Mouse (Mus musculus) midbrain, embryonic 15.5 days (tissue): ENCODE data around the gene P3h4. TPM values are rescaled to one million over a fixed set of nuclear protein-coding genes. Genes with fewer than 3 reads are reported as not detected.

ENCODE experiments used
- ATAC-seq: fragments of 200-750 bp; cut with Nextera tagmentation; replicated peaks from 2 replicates; pipeline ENCODE4 v1.8.0; 2017; ENCODE audit warnings: moderate TSS enrichment
- H3K27ac ChIP-seq: fragments of 300-500 bp; sonication (generic); 2 replicates; pipeline ENCODE4 v1.5.1; 2015; ENCODE audit warnings: mild to moderate bottlenecking, inconsistent platforms
- H3K27me3 ChIP-seq: fragments of 300-500 bp; sonication (generic); replicated peaks from 2 replicates; pipeline ENCODE4 v1.6.1; 2015; ENCODE audit warnings: inconsistent platforms
- H3K36me3 ChIP-seq: fragments of 300-500 bp; sonication (generic); replicated peaks from 2 replicates; pipeline ENCODE4 v1.6.1; 2015; ENCODE audit warnings: inconsistent platforms
- H3K4me1 ChIP-seq: fragments of 300-500 bp; sonication (generic); 2 replicates; pipeline ENCODE4 v1.6.1; 2015; ENCODE audit warnings: inconsistent platforms
- H3K4me2 ChIP-seq: fragments of 300-500 bp; sonication (generic); 2 replicates; pipeline ENCODE4 v1.6.1; 2015; ENCODE audit warnings: inconsistent platforms, mild to moderate bottlenecking, moderate library complexity
- H3K4me3 ChIP-seq: fragments of 300-500 bp; sonication (generic); 2 replicates; pipeline ENCODE4 v1.5.1; 2015; ENCODE audit warnings: mild to moderate bottlenecking, inconsistent platforms
- H3K9ac ChIP-seq: fragments of 300-500 bp; sonication (generic); 2 replicates; pipeline ENCODE4 v1.6.1; 2015; ENCODE audit warnings: mild to moderate bottlenecking, inconsistent platforms
- H3K9me3 ChIP-seq: fragments of 300-500 bp; sonication (generic); 2 replicates; pipeline ENCODE4 v1.6.1; 2016; ENCODE audit warnings: inconsistent platforms
- WGBS: fragments of 180-500 bp; shearing (Covaris S2); methylation state at CpG from one replicate; pipeline ENCODE4 v1.1.7; 2015; ENCODE audit warnings: mixed read lengths; 5-methylcytosine and 5-hydroxymethylcytosine counted together
- polyA plus RNA-seq: library from polyadenylated mRNA; unstranded; fragments of >200 nt; fragmentation: Nextera tagmentation; extraction: Ambion mirVana; gene quantifications from 2 replicates; pipeline ENCODE4 v1.2.1, GENCODE M21; 2015

P3h4 gene
- polyA plus RNA-seq, 1 experiment from 2014 or later, result 20.3 TPM

GRCm38 (mm10) chr11:100396886-100397599 lies 17.6 kb downstream of the P3h4 start:
- H3K4me1 ChIP-seq, result peaks cover 34% of the 10 kb centered on the region
- H3K27ac ChIP-seq, result peak overlapping the region; percentile 76
- peak overlapping the region; percentile 74 for H3K4me2 ChIP-seq
- H3K27me3 ChIP-seq, result no peaks in the 10 kb centered on the region
- H3K9ac ChIP-seq, result peak overlapping the region; percentile 85
- no peaks in the 10 kb centered on the region for H3K36me3 ChIP-seq
- no peaks in the 10 kb centered on the region for H3K9me3 ChIP-seq
- WGBS, result 2% methylated on average over 42 of the region's 42 CpGs
- H3K4me3 ChIP-seq, result peak overlapping the region; percentile 73
- ATAC-seq, result peak; percentile 48

- Histone ChIP-seq H3K4me1 (peaks cover 40% of the 10 kb centered on the region), H3K27me3 (no peaks in the 10 kb centered on the region), H3K27ac (no peak overlapping the region), H3K9ac (peak overlapping the region; percentile 85), H3K4me2 (peak overlapping the region; percentile 74), H3K9me3 (no peaks in the 10 kb centered on the region), H3K36me3 (no peaks in the 10 kb centered on the region), H3K4me3 (peak overlapping the region; percentile 73)
- WGBS, result 27% methylated on average over 17 of the region's 17 CpGs
- ATAC-seq, result no peak
Observed at GRCm38 (mm10) chr11:100395861-100396631, 18.6 kb downstream of the P3h4 start.

- no peak overlapping the region for H3K9ac ChIP-seq
- peaks cover 45% of the 10 kb centered on the region for H3K4me1 ChIP-seq
- no peak for ATAC-seq
Observed at GRCm38 (mm10) chr11:100395200-100395599, 19.4 kb downstream of the P3h4 start.

GRCm38 (mm10) chr11:100394353-100395074 lies 20.1 kb downstream of the P3h4 start:
- Histone ChIP-seq H3K9me3 (no peaks in the 10 kb centered on the region), H3K4me3 (no peak overlapping the region), H3K36me3 (no peaks in the 10 kb centered on the region), H3K4me1 (peaks cover 45% of the 10 kb centered on the region), H3K27me3 (no peaks in the 10 kb centered on the region), H3K9ac (no peak overlapping the region), H3K27ac (no peak overlapping the region), H3K4me2 (no peak overlapping the region; the same call in 1 of the 2 replicates)
- WGBS, result 84% methylated on average over 5 of the region's 5 CpGs
- no peak for ATAC-seq

More at GRCm38 (mm10) chr11:100395200-100395599, 19.4 kb downstream of the P3h4 start:
- Histone ChIP-seq H3K36me3 (no peaks in the 10 kb centered on the region), H3K4me2 (peak overlapping the region; percentile 74), H3K9me3 (no peaks in the 10 kb centered on the region), H3K27ac (no peak overlapping the region), H3K27me3 (no peaks in the 10 kb centered on the region), H3K4me3 (peak overlapping the region; percentile 73)
- WGBS, result 37% methylated on average over 11 of the region's 11 CpGs

- Histone ChIP-seq H3K4me2 (no peak overlapping the region), H3K27me3 (no peaks in the 10 kb centered on the region), H3K9ac (no peak overlapping the region), H3K36me3 (no peaks in the 10 kb centered on the region), H3K9me3 (no peaks in the 10 kb centered on the region), H3K27ac (no peak overlapping the region), H3K4me3 (no peak overlapping the region), H3K4me1 (peaks cover 45% of the 10 kb centered on the region)
- ATAC-seq, result no peak
- WGBS, result 80% methylated on average over 7 of the region's 7 CpGs
Observed at GRCm38 (mm10) chr11:100393733-100394132, 20.9 kb downstream of the P3h4 start.

- Histone ChIP-seq H3K4me2 (no peak overlapping the region), H3K27me3 (no peaks in the 10 kb centered on the region), H3K36me3 (no peaks in the 10 kb centered on the region), H3K27ac (no peak overlapping the region), H3K4me3 (no peak overlapping the region), H3K4me1 (peaks cover 44% of the 10 kb centered on the region), H3K9ac (no peak overlapping the region), H3K9me3 (no peaks in the 10 kb centered on the region)
- 89% methylated on average over 5 of the region's 5 CpGs for WGBS
- ATAC-seq, result no peak
Observed at GRCm38 (mm10) chr11:100392958-100393357, 21.7 kb downstream of the P3h4 start.

GRCm38 (mm10) chr11:100391884-100392345 lies 22.7 kb downstream of the P3h4 start:
- H3K4me3 ChIP-seq, result no peak overlapping the region
- no peak for ATAC-seq
- H3K27ac ChIP-seq, result no peak overlapping the region
- no peaks in the 10 kb centered on the region for H3K9me3 ChIP-seq
- H3K4me1 ChIP-seq, result peaks cover 45% of the 10 kb centered on the region
- H3K4me2 ChIP-seq, result no peak overlapping the region
- 67% methylated on average over 7 of the region's 7 CpGs for WGBS
- no peak overlapping the region for H3K9ac ChIP-seq
- H3K27me3 ChIP-seq, result no peaks in the 10 kb centered on the region
- no peaks in the 10 kb centered on the region for H3K36me3 ChIP-seq

- WGBS, result 63% methylated on average over 9 of the region's 9 CpGs
- H3K27ac ChIP-seq, result no peak overlapping the region
- no peaks in the 10 kb centered on the region for H3K27me3 ChIP-seq
- peaks cover 39% of the 10 kb centered on the region for H3K4me1 ChIP-seq
- H3K9me3 ChIP-seq, result no peaks in the 10 kb centered on the region
- no peak for ATAC-seq
- H3K9ac ChIP-seq, result no peak overlapping the region
- no peaks in the 10 kb centered on the region for H3K36me3 ChIP-seq
- no peak overlapping the region for H3K4me2 ChIP-seq
- no peak overlapping the region for H3K4me3 ChIP-seq
Observed at GRCm38 (mm10) chr11:100391081-100391883, 23.4 kb downstream of the P3h4 start.

GRCm38 (mm10) chr11:100389931-100390445 lies 24.6 kb downstream of the P3h4 start:
- H3K36me3 ChIP-seq, result peaks cover 9% of the 10 kb centered on the region; the same call in 1 of the 2 replicates
- no peak overlapping the region for H3K4me3 ChIP-seq
- peaks cover 26% of the 10 kb centered on the region for H3K4me1 ChIP-seq
- H3K9me3 ChIP-seq, result no peaks in the 10 kb centered on the region
- 49% methylated on average over 8 of the region's 8 CpGs for WGBS
- no peak overlapping the region for H3K9ac ChIP-seq
- H3K27ac ChIP-seq, result no peak overlapping the region
- no peak overlapping the region for H3K4me2 ChIP-seq
- H3K27me3 ChIP-seq, result no peaks in the 10 kb centered on the region
- no peak for ATAC-seq

GRCm38 (mm10) chr11:100388588-100388987 lies 26.0 kb downstream of the P3h4 start:
- peaks cover 15% of the 10 kb centered on the region; the same call in 1 of the 2 replicates for H3K36me3 ChIP-seq
- no peak overlapping the region for H3K4me2 ChIP-seq
- peaks cover 16% of the 10 kb centered on the region for H3K4me1 ChIP-seq
- H3K27me3 ChIP-seq, result no peaks in the 10 kb centered on the region
- no peaks in the 10 kb centered on the region for H3K9me3 ChIP-seq
- 90% methylated on average over 6 of the region's 6 CpGs for WGBS
- H3K4me3 ChIP-seq, result no peak overlapping the region
- ATAC-seq, result no peak
- H3K27ac ChIP-seq, result no peak overlapping the region
- H3K9ac ChIP-seq, result no peak overlapping the region

- no peak for ATAC-seq
- no peak overlapping the region for H3K9ac ChIP-seq
Observed at GRCm38 (mm10) chr11:100387589-100388375, 26.9 kb downstream of the P3h4 start.

More at GRCm38 (mm10) chr11:100387589-100388375, 26.9 kb downstream of the P3h4 start:
- H3K27ac ChIP-seq, result no peak overlapping the region
- peaks cover 14% of the 10 kb centered on the region for H3K4me1 ChIP-seq
- 68% methylated on average over 14 of the region's 14 CpGs for WGBS
- no peaks in the 10 kb centered on the region for H3K9me3 ChIP-seq
- no peak overlapping the region for H3K4me3 ChIP-seq
- H3K36me3 ChIP-seq, result peaks cover 19% of the 10 kb centered on the region
- H3K27me3 ChIP-seq, result no peaks in the 10 kb centered on the region
- no peak overlapping the region for H3K4me2 ChIP-seq
